Mouse (Mus musculus) kidney, adult 2 months (tissue): Measurements from ENCODE around the gene Crtac1. TPM values are rescaled to one million over a fixed set of nuclear protein-coding genes. Genes with fewer than 3 reads are reported as not detected.

Source experiments
- DNase-seq: peaks from one replicate; pipeline ENCODE4 v3.0.0; 2021
- H3K27ac ChIP-seq: fragments of 200-500 bp; 2 replicates; pipeline ENCODE4 v1.5.1; 2012; ENCODE audit warnings: low read depth, low read length, control low read depth, inconsistent platforms; ENCODE audit not compliant: insufficient read depth
- H3K27me3 ChIP-seq: fragments of 200-500 bp; replicated peaks from 2 replicates; pipeline ENCODE4 v1.6.1; 2012; ENCODE audit warnings: mild to moderate bottlenecking, moderate library complexity, low read length, inconsistent platforms; ENCODE audit not compliant: control insufficient read depth, insufficient read depth
- H3K36me3 ChIP-seq: fragments of 200-500 bp; 2 replicates; pipeline ENCODE4 v1.6.1; 2012; ENCODE audit warnings: mild to moderate bottlenecking, moderate library complexity, low read length, inconsistent platforms; ENCODE audit not compliant: control insufficient read depth, insufficient read depth
- H3K4me1 ChIP-seq: fragments of 200-500 bp; 2 replicates; pipeline ENCODE4 v1.6.1; 2011; ENCODE audit warnings: low read length; ENCODE audit not compliant: control insufficient read depth, insufficient read depth
- H3K4me3 ChIP-seq: fragments of 200-500 bp; 2 replicates; pipeline ENCODE4 v1.5.1; 2011; ENCODE audit warnings: mild to moderate bottlenecking, low read depth, low read length, control low read depth; ENCODE audit not compliant: insufficient read depth
- CTCF ChIP-seq: fragments of 200-500 bp; conservative IDR thresholded peaks from 2 replicates; pipeline ENCODE4 v1.5.1; 2011; ENCODE audit warnings: low read depth, mild to moderate bottlenecking, control low read depth, low read length, moderate library complexity, mixed read lengths; ENCODE audit not compliant: insufficient read depth, insufficient read length
- POLR2A ChIP-seq: fragments of 200-500 bp; IDR thresholded peaks from one replicate; pipeline ENCODE4 v1.6.1; 2011; ENCODE audit warnings: low read depth, low read length, control low read depth
- WGBS: fragments of 180-500 bp; shearing (Covaris S2); methylation state at CpG from one replicate; pipeline ENCODE4 v1.1.7; 2018; 5-methylcytosine and 5-hydroxymethylcytosine counted together
- polyA plus RNA-seq: library from polyadenylated mRNA; depleted of rRNA; stranded (reverse); fragments of >200 nt; gene quantifications from 2 replicates; pipeline ENCODE4 v1.2.3, GENCODE M21; 2012

Crtac1 gene
- polyA plus RNA-seq, 1 experiment, result 0.06 TPM

DNA sequence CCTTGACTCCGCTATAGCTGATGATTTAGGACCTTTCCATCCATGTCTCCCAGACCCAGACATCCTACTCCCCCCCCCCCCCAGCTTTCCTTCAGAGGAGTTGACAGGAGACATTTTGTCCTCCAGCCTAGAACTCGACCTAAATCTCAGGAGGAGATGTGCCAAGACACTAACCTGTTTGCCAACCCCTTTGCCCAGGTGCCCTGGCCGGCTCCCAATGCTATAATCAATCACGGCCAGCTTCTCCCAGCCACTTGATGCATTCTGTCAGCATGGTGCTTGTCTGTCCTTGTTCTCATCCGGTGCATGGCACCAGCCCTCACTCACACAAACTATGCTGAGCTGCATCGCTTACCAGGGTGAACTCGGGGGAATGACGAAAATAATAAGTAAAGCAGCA lies 27.9 kb upstream of the Crtac1 start:
- WGBS, result 86% methylated on average over 8 of the region's 8 CpGs
- no peak for DNase-seq

DNA sequence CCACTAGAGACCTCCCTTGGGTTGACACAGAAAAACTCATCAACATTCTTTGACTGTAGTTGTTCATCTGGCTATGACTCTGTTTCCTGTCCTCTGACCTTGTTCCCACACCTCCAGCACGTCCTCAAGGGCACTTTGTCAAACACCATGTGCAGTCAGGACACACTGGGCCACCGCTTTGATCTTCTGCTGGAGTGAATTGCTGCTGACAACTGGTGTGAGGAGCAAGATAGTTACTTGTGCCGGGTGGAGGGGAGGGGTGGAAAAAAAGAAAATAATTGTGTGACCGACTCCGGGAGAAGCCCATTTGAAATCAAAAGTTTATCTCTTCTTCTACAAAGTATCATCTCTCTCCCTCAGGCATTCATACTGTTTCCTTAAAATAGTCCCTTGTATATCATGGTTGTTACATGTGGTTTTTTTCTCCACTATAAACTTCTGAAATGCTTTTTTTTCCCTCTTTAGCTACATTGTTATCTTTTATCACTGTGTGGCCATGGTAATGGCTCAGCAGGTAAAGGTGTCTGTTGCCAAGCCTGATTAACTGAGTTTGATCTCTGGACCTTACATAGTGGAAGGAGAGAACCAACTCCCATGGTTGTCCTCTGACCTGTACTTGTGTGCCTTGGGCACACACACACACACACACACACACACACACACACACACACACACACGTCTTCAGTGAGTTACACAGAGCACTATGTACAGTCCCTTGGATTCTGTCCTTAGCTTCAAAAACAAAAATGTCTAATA lies 23.1 kb upstream of the Crtac1 start:
- peak; percentile 34 for DNase-seq
- WGBS, result 23% methylated on average over 6 of the region's 6 CpGs
- TF ChIP-seq CTCF (no peak), POLR2A (no peak)
- Histone ChIP-seq H3K4me3 (no peak overlapping the region), H3K36me3 (no peaks in the 10 kb centered on the region), H3K4me1 (peaks cover 16% of the 10 kb centered on the region), H3K27me3 (no peaks in the 10 kb centered on the region), H3K27ac (peak overlapping the region; percentile 63; the same call in 1 of the 2 replicates)

More for the DNA sequence above, 27.9 kb upstream of the Crtac1 start:
- H3K36me3 ChIP-seq, result no peaks in the 10 kb centered on the region
- H3K27me3 ChIP-seq, result no peaks in the 10 kb centered on the region
- H3K27ac ChIP-seq, result no peak overlapping the region
- no peak for TF ChIP-seq CTCF
- no peak for TF ChIP-seq POLR2A
- H3K4me1 ChIP-seq, result 0 out of 2 replicates have a peak, but pooled peaks cover under 1% of the 10 kb centered on the region
- no peak overlapping the region for H3K4me3 ChIP-seq

DNA sequence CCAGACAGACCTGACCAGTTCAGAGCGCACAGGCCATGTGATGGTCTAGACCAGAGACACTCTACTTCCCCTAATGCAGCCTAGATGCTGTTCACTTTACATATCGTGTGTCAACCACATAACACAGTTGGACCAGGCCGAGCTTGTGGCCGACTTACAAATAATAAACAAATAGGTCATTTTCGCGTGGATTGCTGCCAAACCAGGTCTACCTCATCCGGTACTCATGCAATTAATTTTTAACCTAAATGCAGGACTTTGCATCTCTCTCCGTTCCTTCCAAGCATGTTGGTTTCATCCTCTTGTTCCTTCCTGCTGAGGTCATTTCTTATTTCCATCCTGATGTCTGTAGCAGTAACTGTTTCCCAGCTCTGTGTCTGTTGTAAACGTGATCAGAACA lies 22.4 kb upstream of the Crtac1 start:
- H3K4me3 ChIP-seq, result no peak overlapping the region
- no peaks in the 10 kb centered on the region for H3K36me3 ChIP-seq
- peak overlapping the region; percentile 63; the same call in 1 of the 2 replicates for H3K27ac ChIP-seq
- no peak for TF ChIP-seq CTCF
- TF ChIP-seq POLR2A, result no peak
- WGBS, result 48% methylated on average over 9 of the region's 9 CpGs
- peak; percentile 90 for DNase-seq
- peaks cover 16% of the 10 kb centered on the region for H3K4me1 ChIP-seq
- no peaks in the 10 kb centered on the region for H3K27me3 ChIP-seq

DNA sequence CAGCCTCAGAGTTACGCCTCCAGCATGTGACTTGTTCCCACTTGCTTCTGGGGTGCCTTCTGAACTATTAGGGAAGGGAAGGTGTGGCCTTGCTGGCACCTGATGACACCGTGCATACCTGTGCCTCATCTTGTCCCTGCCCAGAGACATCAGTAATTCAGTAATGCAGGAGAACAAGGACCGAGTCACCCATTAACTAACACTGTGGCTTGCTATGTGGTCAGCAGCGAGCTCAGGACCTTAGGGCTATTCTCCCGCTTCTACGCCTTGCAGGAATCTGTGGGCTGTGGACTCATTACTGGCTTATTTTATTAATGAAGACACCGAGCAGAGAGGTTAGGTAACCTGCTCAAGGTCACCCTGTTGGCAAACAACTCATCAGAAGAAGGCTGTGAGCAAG lies 21.0 kb upstream of the Crtac1 start:
- H3K36me3 ChIP-seq, result no peaks in the 10 kb centered on the region
- WGBS, result 34% methylated on average over 7 of the region's 7 CpGs
- H3K4me3 ChIP-seq, result no peak overlapping the region
- H3K27ac ChIP-seq, result peak overlapping the region; percentile 12; the same call in 1 of the 2 replicates
- TF ChIP-seq CTCF, result no peak
- no peak for TF ChIP-seq POLR2A
- H3K4me1 ChIP-seq, result peaks cover 16% of the 10 kb centered on the region
- DNase-seq, result peak; percentile 81
- no peaks in the 10 kb centered on the region for H3K27me3 ChIP-seq

DNA sequence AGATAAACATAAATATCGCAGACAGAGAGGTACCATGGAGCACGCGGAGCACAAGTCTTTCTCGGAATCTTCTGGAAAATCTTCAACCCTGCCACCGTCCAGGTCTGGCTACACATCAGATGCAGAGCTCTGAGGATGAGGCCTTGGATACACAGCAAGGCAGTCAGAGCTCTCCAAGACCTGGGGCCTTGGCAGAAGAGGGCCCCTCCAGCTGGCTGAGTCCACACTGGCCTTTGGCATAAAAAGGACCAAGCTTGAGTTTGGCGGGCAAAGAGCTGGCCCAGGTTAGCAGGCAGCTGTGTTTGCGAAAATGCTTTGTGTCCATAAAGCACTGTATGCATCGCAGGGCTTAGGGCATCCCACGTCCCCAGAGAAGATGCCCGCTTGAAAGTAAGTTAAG lies 17.0 kb upstream of the Crtac1 start:
- H3K4me1 ChIP-seq, result peaks cover 7% of the 10 kb centered on the region
- H3K27ac ChIP-seq, result no peak overlapping the region
- no peaks in the 10 kb centered on the region for H3K36me3 ChIP-seq
- no peak overlapping the region for H3K4me3 ChIP-seq
- 92% methylated on average over 10 of the region's 10 CpGs for WGBS
- DNase-seq, result no peak
- H3K27me3 ChIP-seq, result no peaks in the 10 kb centered on the region
- TF ChIP-seq POLR2A, result no peak
- no peak for TF ChIP-seq CTCF

DNA sequence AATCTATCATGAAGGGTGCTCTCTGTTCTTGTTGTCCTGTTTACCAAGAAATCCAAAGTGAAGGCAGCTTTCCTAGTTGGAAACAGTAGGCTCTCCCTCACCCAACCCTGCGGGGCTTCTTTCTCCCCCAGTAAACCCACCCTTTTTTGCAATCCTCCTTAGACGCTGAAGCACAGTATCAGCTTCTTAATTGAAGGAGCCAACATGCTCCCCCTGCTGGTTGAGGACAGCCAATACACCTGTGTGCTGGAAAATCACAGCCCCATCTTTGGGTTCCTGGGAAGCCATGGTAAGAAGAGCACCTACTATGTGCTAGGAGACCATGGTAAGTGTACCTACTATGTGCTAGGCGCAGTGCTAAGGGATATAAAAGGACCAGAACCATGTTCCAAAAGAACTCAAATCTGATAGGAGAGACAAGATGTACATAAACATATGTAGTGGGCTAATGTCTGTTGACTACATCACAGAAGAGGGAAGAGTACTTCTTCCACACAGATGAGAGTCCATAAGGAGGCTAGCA lies 12.4 kb upstream of the Crtac1 start:
- H3K36me3 ChIP-seq, result no peaks in the 10 kb centered on the region
- 5% methylated on average over 3 of the region's 3 CpGs for WGBS
- H3K27me3 ChIP-seq, result no peaks in the 10 kb centered on the region
- H3K4me1 ChIP-seq, result no peaks in the 10 kb centered on the region
- TF ChIP-seq POLR2A, result no peak
- peak; percentile 75 for TF ChIP-seq CTCF
- H3K27ac ChIP-seq, result no peak overlapping the region
- DNase-seq, result peak; percentile 18
- H3K4me3 ChIP-seq, result no peak overlapping the region

DNA sequence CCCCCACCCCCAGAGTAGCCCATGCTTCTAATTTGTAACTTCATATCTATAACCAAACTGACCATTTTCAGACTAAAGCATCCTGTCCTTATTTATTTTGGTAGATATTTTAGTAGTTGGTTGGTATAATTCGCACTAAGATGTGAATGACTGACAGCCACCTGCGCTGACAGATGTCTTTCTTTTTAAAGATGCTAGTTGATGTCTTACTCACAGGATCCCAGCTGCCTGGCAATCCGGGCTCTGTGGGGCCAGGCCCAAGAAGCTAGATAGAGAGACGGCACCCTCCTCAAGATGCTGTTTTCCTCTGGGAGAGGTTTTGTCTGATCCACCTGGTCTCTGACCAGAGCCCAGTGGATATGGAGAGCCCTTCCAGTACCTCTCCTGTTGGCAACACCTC lies 11.7 kb upstream of the Crtac1 start:
- Histone ChIP-seq H3K4me1 (no peaks in the 10 kb centered on the region), H3K36me3 (no peaks in the 10 kb centered on the region), H3K27me3 (no peaks in the 10 kb centered on the region), H3K4me3 (no peak overlapping the region), H3K27ac (no peak overlapping the region)
- 62% methylated on average over 4 of the region's 4 CpGs for WGBS
- no peak for DNase-seq
- TF ChIP-seq CTCF, result no peak
- TF ChIP-seq POLR2A, result no peak
